ENCODE assay signal across 35 mouse cellular contexts in genomic region chr6:149070592-149071124, GRCm38 (mm10). TPM values are rescaled to one million over a fixed set of nuclear protein-coding genes. Genes with fewer than 3 reads are reported as not detected.
A peak's percentile ranks its signal among the peaks of the same experiment; 100 is the strongest.
DNase-seq lines count a peak whose midpoint lies in the region; ATAC-seq and TF ChIP-seq lines count a peak whose summit lies in the region.
"Had no signal": no experiment of that assay in that cellular context is flagged by ENCODE, and none has a peak within 500 bp of the region (broad histone marks: within the 10 kb centered on the region; RNA-seq: fewer than 3 reads in every experiment).

No protein-coding gene starts in this region.

- no peaks in the 10 kb centered on the region for H3K9me3 ChIP-seq in liver, embryonic 12.5 days (replicated peaks)
- no peaks in the 10 kb centered on the region for H3K9me3 ChIP-seq in intestine, postnatal 0 days (ENCODE audit: control insufficient read depth)
- H3K9me3 ChIP-seq: embryonic facial prominence, embryonic 13.5 days; forebrain, embryonic 13.5 days; hindbrain, embryonic 15.5 days; kidney, embryonic 15.5 days; lung, embryonic 15.5 days; neural tube, embryonic 15.5 days had no signal

- H3K27me3 ChIP-seq in liver, embryonic 12.5 days (replicated peaks): no peaks in the 10 kb centered on the region
- H3K27me3 ChIP-seq in intestine, postnatal 0 days (replicated peaks; ENCODE audit: control insufficient read depth, insufficient read depth, low read length): no peaks in the 10 kb centered on the region
- H3K27me3 ChIP-seq: embryonic facial prominence, embryonic 13.5 days; forebrain, embryonic 13.5 days; hindbrain, embryonic 15.5 days; kidney, embryonic 15.5 days; lung, embryonic 15.5 days; neural tube, embryonic 15.5 days had no signal

- 0 out of 2 replicates have a peak, but pooled peaks cover 3% of the 10 kb centered on the region for H3K36me3 ChIP-seq in liver, embryonic 12.5 days
- H3K36me3 ChIP-seq in intestine, postnatal 0 days (ENCODE audit: control insufficient read depth, insufficient read depth): no peaks in the 10 kb centered on the region
- H3K36me3 ChIP-seq: hindbrain, embryonic 15.5 days; lung, embryonic 15.5 days; neural tube, embryonic 15.5 days had no signal

- H3K4me2 ChIP-seq in liver, embryonic 12.5 days: no peak overlapping the region
- no peak overlapping the region for H3K4me2 ChIP-seq in intestine, postnatal 0 days (replicated peaks; ENCODE audit: low read depth)
- H3K4me2 ChIP-seq: embryonic facial prominence, embryonic 13.5 days; forebrain, embryonic 13.5 days; hindbrain, embryonic 15.5 days; kidney, embryonic 15.5 days; lung, embryonic 15.5 days; midbrain, embryonic 11.5 days; neural tube, embryonic 15.5 days had no signal

- no peak overlapping the region for H3K4me3 ChIP-seq in liver, embryonic 12.5 days
- H3K4me3 ChIP-seq in intestine, postnatal 0 days (ENCODE audit: low read depth, low read length): no peak overlapping the region
- H3K4me3 ChIP-seq: embryonic facial prominence, embryonic 13.5 days; forebrain, embryonic 13.5 days; hindbrain, embryonic 15.5 days; kidney, embryonic 15.5 days; lung, embryonic 15.5 days; neural tube, embryonic 15.5 days had no signal

- DNase-seq in liver: no peak
- DNase-seq in gastrocnemius, adult 8-10 months (ENCODE audit: low spot score in 2 of 2): no peak
- no peak for DNase-seq in thymus, postnatal 25 days
- DNase-seq: adrenal gland, adult 8-10 months; cerebellum, adult 18-20 months; cerebellum, postnatal 25 days; embryo, embryonic 11 days; gastrocnemius, postnatal 14 days; heart, adult 18-20 months; kidney, adult 11 months; kidney, postnatal 4 days; layer of hippocampus, adult 9-11 months; lung, postnatal 36 days; thymus, adult 2 months had no signal

- WGBS in liver, embryonic 12.5 days (ENCODE audit: insufficient replicate concordance): 63% methylated on average over 4 of the region's 4 CpGs
- 48% methylated on average over 4 of the region's 4 CpGs for WGBS in intestine, postnatal 0 days

- H3K4me1 ChIP-seq in liver, embryonic 12.5 days: no peaks in the 10 kb centered on the region
- H3K4me1 ChIP-seq in intestine, postnatal 0 days (replicated peaks; ENCODE audit: control insufficient read depth, insufficient read depth, low read length): 0 out of 2 replicates have a peak, but pooled peaks cover 3% of the 10 kb centered on the region
- H3K4me1 ChIP-seq: embryonic facial prominence, embryonic 13.5 days; hindbrain, embryonic 15.5 days; kidney, embryonic 15.5 days; lung, embryonic 15.5 days had no signal

- no peak overlapping the region for H3K27ac ChIP-seq in liver, embryonic 12.5 days
- H3K27ac ChIP-seq in intestine, postnatal 0 days (ENCODE audit: low read depth, low read length): peak overlapping the region; percentile 42; the same call in 1 of the 2 replicates
- H3K27ac ChIP-seq: embryonic facial prominence, embryonic 13.5 days; forebrain, embryonic 13.5 days; hindbrain, embryonic 15.5 days; lung, embryonic 15.5 days; neural tube, embryonic 15.5 days; stomach, postnatal 0 days had no signal

- no peak overlapping the region for H3K9ac ChIP-seq in liver, embryonic 12.5 days
- H3K9ac ChIP-seq in intestine, postnatal 0 days (ENCODE audit: low read depth, low read length): no peak overlapping the region
- H3K9ac ChIP-seq: embryonic facial prominence, embryonic 13.5 days; forebrain, embryonic 13.5 days; hindbrain, embryonic 15.5 days; kidney, embryonic 15.5 days; lung, embryonic 15.5 days; neural tube, embryonic 15.5 days had no signal

- TF ChIP-seq CTCF in intestine, postnatal 0 days (IDR thresholded peaks at IDR 0.05; ENCODE audit: low read depth): no peak

- peak; percentile 55 for ATAC-seq in liver, embryonic 12.5 days
- 0 out of 2 replicates have a peak, but pooled peaks have one; percentile 32 for ATAC-seq in common myeloid progenitor, adult 5-6 weeks (replicated peaks; ENCODE audit: low read depth, poor library complexity, severe bottlenecking)
- 0 out of 2 replicates have a peak, but pooled peaks have one; percentile 19 for ATAC-seq in intestine, postnatal 0 days
- ATAC-seq in megakaryocyte-erythroid progenitor cell, adult 5-6 weeks (replicated peaks; ENCODE audit: low FRiP score, low TSS enrichment, poor library complexity, severe bottlenecking): peak; percentile 93
- ATAC-seq: forebrain, embryonic 13.5 days had no signal

RNA-seq across cellular contexts. Expression of gene Dennd5b, which starts 30.8 kb away (rescaled TPM):
- polyA plus RNA-seq in liver, embryonic 12.5 days (2016; fragmentation: Nextera tagmentation; extraction: Ambion mirVana): 6.0 and 7.0 TPM in 2 replicates
- 3.4 and 4.2 TPM in 2 replicates for total RNA-seq in common myeloid progenitor, adult 5-6 weeks (2017)
- 9.6 and 12.7 TPM in 2 replicates for polyA plus RNA-seq in intestine, postnatal 0 days (2015; fragmentation: Nextera tagmentation; extraction: Ambion mirVana)
- 1.1 and 2.3 TPM in 2 replicates for total RNA-seq in megakaryocyte-erythroid progenitor cell, adult 5-6 weeks (2014; fragmentation: Nextera tagmentation)
- total RNA-seq in megakaryocyte-erythroid progenitor cell, adult 5-6 weeks (2017): 0.19 and 2.2 TPM in 2 replicates
- 1 to 10 TPM; 6.8 to 8.8 (median 7.2) TPM for total RNA-seq in gastrocnemius, adult 8-10 months (2022)

RNA-seq across cellular contexts. Expression of gene Gm10203, which starts 59.3 kb away (rescaled TPM):
- not detected in 2 replicates for polyA plus RNA-seq in liver, embryonic 12.5 days (2016; fragmentation: Nextera tagmentation; extraction: Ambion mirVana)
- not detected in 2 replicates for total RNA-seq in common myeloid progenitor, adult 5-6 weeks (2017)
- polyA plus RNA-seq in intestine, postnatal 0 days (2015; fragmentation: Nextera tagmentation; extraction: Ambion mirVana): not detected in 2 replicates
- total RNA-seq in megakaryocyte-erythroid progenitor cell, adult 5-6 weeks (2014; fragmentation: Nextera tagmentation): not detected in 2 replicates
- total RNA-seq in megakaryocyte-erythroid progenitor cell, adult 5-6 weeks (2017): not detected in 2 replicates
- total RNA-seq in gastrocnemius, adult 8-10 months (2022): not detected
- total RNA-seq: adrenal gland, adult 8-10 months; ES-E14; gastrocnemius, postnatal 14 days; heart, adult 18-20 months; heart, postnatal 25 days; left cerebral cortex, adult 18-20 months; left cerebral cortex, postnatal 25 days had no signal
- polyA plus RNA-seq: embryonic facial prominence, embryonic 13.5 days; forebrain, embryonic 13.5 days; frontal cortex, adult 2 months; heart, embryonic 14.5 days; hindbrain, embryonic 15.5 days; kidney, embryonic 15.5 days; limb, embryonic 14.5 days; lung, embryonic 15.5 days; midbrain, embryonic 11.5 days; neural tube, embryonic 15.5 days; small intestine, adult 2 months; stomach, postnatal 0 days; thymus, adult 2 months; urinary bladder, adult 2 months had no signal

Comparison
In these comparisons a context has a peak if more than half of its experiments do, and no peak if none do; other contexts are left out.
1. ATAC-seq: peak in every context shown above with its lines; median percentile 93 in megakaryocyte-erythroid progenitor cell, adult 5-6 weeks; 55 in liver, embryonic 12.5 days; 32 in common myeloid progenitor, adult 5-6 weeks; 19 in intestine, postnatal 0 days.